Mouse (Mus musculus) right cerebral cortex, postnatal 10 days (tissue): ENCODE data around the gene Tmco4.
A peak's percentile ranks its signal among the peaks of the same experiment; 100 is the strongest.

ENCODE experiments used
- DNase-seq, 2 experiments: peaks; one replicate each; pipeline ENCODE4 v3.0.0; 2021; ENCODE audit warnings: low spot score in 2 of 2

The Tmco4 gene

DNA sequence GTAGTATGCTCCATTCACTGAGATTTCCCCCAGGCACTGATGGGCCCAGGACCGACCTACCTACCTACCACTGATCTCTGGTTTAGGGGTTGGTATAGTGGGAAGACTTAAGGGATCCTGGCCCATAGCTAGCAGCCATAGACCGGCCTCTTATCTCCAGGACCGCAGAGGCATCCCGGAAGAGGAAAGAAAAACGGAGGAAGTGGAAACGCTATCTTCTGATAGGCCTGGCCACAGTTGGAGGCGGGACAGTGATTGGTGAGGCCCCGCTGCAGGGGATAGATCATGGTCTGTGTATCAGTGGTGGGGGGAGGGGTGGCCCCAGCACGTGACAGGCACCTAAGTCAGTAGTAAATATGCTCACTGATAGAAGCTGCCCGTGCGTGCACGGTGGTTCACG is 46.7 kb downstream of the Tmco4 start:
- DNase-seq = no peak

DNA sequence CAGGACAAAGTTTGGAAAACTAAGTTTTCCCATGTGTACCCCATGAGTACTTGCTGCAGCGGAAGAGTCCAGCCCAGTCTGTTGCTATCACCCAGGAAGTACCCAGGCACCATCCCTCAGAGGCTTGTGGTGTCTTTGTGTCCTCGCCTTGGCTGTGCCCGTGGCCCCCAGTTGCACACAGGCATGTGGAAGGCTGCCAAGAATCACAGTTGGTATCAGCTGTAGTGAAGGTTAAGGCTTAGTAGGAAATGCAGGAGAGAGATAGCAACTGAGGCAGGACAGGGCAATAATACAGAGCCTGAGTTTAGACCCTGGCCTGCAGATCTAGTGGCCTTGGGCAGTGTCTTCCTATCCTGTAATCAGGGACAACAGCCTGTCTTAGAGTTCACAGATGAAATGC is 47.7 kb downstream of the Tmco4 start:
- DNase-seq = no peak

- peak; percentile 81 to 89 for DNase-seq
Measured at GRCm38 (mm10) chr4:139024379-139024778, 51.7 kb downstream of the Tmco4 start.

DNA sequence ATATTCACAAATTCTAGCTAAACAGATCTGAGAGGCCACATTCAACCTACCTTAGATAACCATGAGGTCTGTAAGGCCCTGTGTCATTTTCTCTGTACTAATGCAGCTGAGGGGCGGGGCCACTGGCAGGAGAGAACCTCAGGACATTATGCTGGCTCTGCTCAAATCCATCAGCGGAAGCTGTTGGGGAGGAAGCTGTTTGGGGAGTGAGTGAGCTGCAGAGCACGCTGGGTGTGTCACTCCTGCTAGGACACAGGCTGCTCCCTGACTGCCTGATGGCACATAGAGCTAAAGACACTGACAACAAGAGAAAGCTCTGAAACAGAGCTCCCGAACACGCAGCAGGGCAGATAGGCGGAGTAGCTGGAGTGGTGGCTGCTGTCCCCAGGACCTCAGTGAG is 58.0 kb downstream of the Tmco4 start:
- no peak for DNase-seq

DNA sequence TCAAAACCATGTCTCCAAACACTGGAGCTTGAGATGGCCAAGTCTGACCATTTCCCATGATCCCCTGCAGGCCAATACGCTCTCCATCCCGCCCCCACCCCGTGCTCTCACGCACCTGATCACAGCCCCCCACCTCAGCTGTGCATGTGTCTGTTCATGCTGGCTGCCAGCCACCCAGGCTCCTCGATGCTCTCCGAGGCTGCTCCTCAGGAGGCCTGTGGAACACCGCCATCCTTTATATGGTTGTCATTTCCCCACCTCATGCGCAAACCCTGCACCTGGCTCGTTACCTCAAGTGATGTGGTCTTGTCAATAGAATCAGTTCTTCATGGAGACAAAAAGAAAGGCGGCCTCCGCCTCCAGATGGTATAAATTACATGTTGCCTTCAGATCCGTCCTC is 59.8 kb downstream of the Tmco4 start:
- DNase-seq = no peak

DNA sequence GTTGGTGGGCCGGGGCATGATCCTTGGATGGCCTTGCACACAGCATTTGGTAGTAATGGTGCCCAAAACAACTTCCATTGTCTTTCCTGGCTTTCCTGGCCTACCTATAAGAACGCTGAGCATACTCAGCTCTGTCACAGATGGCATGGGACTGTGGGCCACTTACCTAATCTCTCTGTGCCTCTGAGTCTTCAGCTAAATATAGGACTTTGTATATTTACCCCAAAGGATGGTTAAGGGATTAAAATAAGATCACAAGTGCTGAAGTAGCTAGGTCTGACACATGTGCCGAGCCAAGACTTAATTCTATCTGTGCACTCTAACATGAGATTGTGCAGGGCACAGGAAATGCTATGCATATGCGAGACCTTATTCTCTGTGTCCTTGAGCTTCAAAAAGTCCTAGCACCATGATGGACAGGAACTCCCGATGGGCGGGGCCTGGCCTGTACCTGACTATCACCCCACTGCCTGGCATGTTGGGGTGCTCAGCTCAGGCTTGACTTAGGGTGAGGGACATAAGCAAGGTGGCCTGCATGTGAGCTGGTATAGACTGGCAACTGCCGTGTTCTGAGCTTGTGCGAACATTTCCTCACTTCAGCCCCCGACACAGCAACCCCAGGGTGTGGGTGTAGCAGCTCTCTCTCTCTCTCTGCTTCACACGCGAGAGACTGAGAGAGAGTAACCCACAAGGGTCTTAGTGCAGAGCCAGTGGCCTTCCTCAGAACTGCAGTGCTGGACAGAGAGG is 60.7 kb downstream of the Tmco4 start:
- no peak for DNase-seq

GRCm38 (mm10) chr4:139034010-139034367 is 61.3 kb downstream of the Tmco4 start:
- no peak for DNase-seq

DNA sequence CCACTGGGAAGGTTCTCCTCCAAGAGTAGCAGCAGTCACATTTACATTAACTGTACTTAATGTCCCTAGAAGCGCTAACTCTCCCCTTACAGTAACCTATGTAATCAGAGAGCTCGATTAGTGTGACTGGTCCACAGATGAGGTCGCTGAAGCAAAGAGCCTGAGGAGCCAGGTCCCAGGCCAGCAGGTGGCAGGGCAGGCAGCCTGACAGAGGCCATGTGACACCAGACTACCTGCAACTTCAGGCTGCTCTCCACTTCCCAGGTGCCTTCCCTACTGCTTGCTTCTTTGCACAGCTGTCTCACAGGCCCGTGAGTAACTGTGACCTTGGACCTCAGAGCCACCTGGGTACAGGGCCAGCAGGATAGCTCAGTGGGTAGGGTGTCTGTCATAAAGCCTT is 61.9 kb downstream of the Tmco4 start:
- DNase-seq = peak in 1 of 2 experiments; percentile 33

DNA sequence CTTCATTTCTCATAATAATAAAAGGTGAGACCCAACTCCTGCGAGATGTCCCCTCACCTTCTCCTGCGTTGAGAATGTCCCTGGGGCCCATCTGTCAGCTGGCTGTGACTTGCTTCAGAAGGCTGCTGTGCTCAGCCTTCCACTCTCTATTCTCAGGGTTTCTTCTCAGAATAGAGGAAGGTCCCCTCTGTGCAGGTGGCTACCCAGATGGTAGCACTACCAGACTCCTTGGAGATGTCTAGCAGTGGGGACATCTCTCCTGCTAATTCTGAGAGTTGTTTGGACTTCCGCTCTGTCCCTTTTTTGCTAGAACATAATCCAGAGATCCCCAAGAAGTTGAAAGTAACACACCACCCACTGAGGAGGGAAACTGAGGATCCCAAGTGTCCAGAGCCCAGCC is 62.3 kb downstream of the Tmco4 start:
- no peak for DNase-seq

DNA sequence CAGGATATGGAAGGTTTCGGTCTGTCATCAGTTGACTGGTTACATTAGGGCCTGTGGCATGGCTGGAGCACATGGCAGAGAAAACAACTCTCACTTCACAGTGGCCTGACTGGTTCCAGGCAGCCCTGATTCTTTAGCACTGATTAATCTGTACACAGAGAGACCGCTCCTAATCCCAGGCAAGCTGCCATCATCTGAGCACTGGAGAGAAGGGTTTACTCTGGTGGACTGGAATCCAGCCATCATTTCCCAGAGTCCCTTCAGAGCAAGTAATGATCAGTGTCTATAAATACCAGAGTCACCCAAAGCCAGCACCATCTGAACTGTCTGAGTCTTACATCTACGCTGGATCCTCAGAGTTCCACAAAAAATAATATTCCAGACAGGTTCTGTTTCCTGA is 63.1 kb downstream of the Tmco4 start:
- DNase-seq = peak; percentile 53 to 61

DNA sequence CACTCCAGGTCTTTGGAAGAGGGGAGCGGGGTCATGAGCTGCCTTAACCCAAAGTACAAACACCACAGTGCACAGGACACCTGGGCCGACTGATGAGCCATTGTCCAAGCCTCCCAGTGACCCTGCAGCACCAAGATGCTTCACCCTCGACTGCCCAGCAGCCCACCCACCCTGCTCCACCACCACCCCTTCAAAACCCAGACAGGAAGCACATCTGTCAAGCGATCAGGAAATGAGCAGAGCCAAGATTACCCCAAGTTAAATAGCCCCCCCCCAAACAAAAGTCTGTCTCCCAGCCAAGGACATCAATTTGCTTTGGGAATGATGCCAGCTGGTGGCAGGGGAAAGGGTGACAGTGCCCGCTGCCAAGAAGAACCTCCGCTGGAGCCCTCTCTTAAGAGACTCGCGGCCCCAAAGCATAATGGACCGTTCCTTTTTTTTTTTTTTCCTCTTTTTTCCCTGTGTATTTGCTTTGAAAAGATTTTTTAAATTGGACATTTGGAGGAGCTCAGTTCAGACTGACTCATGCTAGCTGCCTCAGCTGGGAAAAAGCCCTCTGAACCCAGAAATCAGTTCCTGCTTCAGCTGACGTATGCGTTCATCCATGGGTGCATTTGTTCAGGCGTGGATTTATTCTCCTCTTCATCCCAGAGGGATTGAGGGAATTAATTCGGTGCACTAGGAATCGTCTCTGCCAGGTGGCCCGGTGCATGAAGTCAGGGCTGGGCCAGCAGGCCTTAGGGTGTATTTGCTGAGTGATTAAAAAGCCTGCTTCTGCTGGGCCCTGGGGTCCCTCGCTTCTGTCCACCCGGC is 65.3 kb downstream of the Tmco4 start:
- peak; percentile 63 to 76 for DNase-seq

- DNase-seq = no peak
Measured at GRCm38 (mm10) chr4:139040084-139040839, 67.6 kb downstream of the Tmco4 start.

DNA sequence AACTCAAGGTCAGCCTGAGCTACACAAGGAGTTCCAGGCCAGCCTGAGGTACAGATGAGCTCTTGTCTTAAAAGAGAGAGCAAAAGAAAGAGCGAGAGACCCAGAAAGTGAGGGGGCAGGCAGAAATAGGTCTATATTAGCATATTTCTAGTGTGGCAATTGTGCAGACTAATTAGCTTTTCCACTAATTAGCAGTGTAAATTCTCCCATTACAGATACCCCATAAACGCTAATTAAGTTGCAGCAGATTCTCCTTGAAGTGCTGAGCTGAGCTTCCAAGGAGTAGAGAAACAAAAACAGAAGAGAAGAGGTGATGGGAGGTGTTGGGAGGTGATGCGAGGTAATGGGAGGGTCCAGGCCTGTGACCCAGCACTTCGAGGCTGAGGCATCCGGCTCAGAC is 69.9 kb downstream of the Tmco4 start:
- no peak for DNase-seq

GRCm38 (mm10) chr4:139043600-139043999 is 70.9 kb downstream of the Tmco4 start:
- DNase-seq = no peak

DNA sequence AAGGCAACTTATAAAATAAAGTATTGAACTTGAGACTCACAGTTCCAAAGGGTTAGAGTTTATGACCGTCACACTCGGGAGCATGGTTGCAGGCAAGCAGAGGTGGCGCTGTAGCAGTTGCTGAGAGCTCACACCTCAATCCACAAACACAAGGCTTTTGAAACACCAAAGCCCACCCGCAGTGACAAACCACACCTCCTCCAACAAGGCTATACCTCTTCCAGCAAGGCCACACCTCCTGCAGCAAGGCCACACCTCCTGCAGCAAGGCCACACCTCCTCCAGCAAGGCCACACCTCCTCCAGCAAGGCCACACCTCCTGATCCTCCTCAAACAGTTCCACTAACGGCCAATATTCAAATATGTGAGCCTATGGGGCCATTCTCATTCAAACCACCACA is 71.9 kb downstream of the Tmco4 start:
- no peak for DNase-seq

GRCm38 (mm10) chr4:139046354-139046753 is 73.7 kb downstream of the Tmco4 start:
- DNase-seq = no peak

DNA sequence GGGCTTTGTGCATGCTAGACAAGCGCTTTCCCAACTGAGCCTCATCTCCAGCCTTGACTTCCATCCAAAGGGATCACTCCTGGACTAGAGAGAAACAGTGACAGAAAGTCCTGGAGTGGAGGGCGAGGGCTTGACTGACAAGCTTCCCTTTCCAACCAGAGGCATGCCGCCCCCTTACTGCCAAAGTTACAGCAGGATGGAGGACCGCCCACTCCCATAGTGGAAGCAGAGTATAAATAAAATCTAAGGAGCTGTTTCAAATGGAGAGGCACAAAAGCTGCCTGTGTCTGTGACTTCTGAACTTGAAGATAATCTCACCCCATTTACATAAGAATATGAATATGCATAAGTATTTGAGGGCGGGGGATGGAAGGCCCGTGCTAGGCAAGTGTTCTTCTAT is 75.8 kb downstream of the Tmco4 start:
- DNase-seq = peak; percentile 58 to 62

- DNase-seq = no peak
Measured at GRCm38 (mm10) chr4:139052796-139053195, 80.1 kb downstream of the Tmco4 start.

GRCm38 (mm10) chr4:139053391-139053790 is 80.7 kb downstream of the Tmco4 start:
- no peak for DNase-seq

- DNase-seq = peak; percentile 88 to 89
Measured at GRCm38 (mm10) chr4:139054300-139054923, 81.7 kb downstream of the Tmco4 start.

- peak in 1 of 2 experiments; percentile 70 for DNase-seq
Measured at GRCm38 (mm10) chr4:139055336-139055735, 82.6 kb downstream of the Tmco4 start.

- DNase-seq = no peak
Measured at GRCm38 (mm10) chr4:139055744-139056143, 83.1 kb downstream of the Tmco4 start.
